Comparison of ENCODE assay signal across 8 mouse cellular contexts in genomic region chr10:127674794-127675522, GRCm38 (mm10). TPM values are rescaled to one million over a fixed set of nuclear protein-coding genes. Genes with fewer than 3 reads are reported as not detected.
DNase-seq lines count a peak whose midpoint lies in the region; ATAC-seq lines count a peak whose summit lies in the region.

No protein-coding gene starts in this region.

- no peak overlapping the region for H3K9ac ChIP-seq in limb, embryonic 11.5 days (ENCODE audit: low read length)
- H3K9ac ChIP-seq in stomach, embryonic 15.5 days = no peak overlapping the region

- no peak overlapping the region for H3K4me2 ChIP-seq in limb, embryonic 11.5 days (ENCODE audit: low read depth, severe bottlenecking)
- H3K4me2 ChIP-seq in stomach, embryonic 15.5 days = no peak overlapping the region

- no peaks in the 10 kb centered on the region for H3K36me3 ChIP-seq in limb, embryonic 11.5 days (ENCODE audit: control insufficient read depth, insufficient read depth, low read length)
- H3K36me3 ChIP-seq in stomach, embryonic 15.5 days = no peaks in the 10 kb centered on the region

- H3K9me3 ChIP-seq in limb, embryonic 11.5 days (ENCODE audit: control insufficient read depth, low read length) = no peaks in the 10 kb centered on the region
- no peaks in the 10 kb centered on the region for H3K9me3 ChIP-seq in stomach, embryonic 15.5 days

- 0 out of 2 replicates have a peak, but pooled peaks cover 3% of the 10 kb centered on the region for H3K4me1 ChIP-seq in limb, embryonic 11.5 days (ENCODE audit: control insufficient read depth, insufficient read depth, low read length)
- H3K4me1 ChIP-seq in stomach, embryonic 15.5 days = peaks cover 7% of the 10 kb centered on the region; the same call in 1 of the 2 replicates

- no peak overlapping the region for H3K4me3 ChIP-seq in limb, embryonic 11.5 days (ENCODE audit: low read depth, low read length)
- no peak overlapping the region for H3K4me3 ChIP-seq in stomach, embryonic 15.5 days (replicated peaks)

- H3K27ac ChIP-seq in limb, embryonic 11.5 days (replicated peaks; ENCODE audit: low read depth, low read length) = no peak overlapping the region
- peak overlapping the region; percentile 77; the same call in 1 of the 2 replicates for H3K27ac ChIP-seq in stomach, embryonic 15.5 days

- DNase-seq in urinary bladder, adult 18-20 months (ENCODE audit: low spot score in 2 of 2) = peak; percentile 63 to 85
- DNase-seq in urinary bladder, postnatal 10 days (ENCODE audit: low spot score) = no peak
- peak; percentile 89 to 90 for DNase-seq in cerebellum, postnatal 10 days
- peak; percentile 59 to 90 for DNase-seq in frontal cortex, postnatal 25 days (ENCODE audit: low spot score in 2 of 2)
- peak; percentile 91 for DNase-seq in kidney, adult 18-20 months
- peak; percentile 77 for DNase-seq in limb, embryonic 11.5 days (ENCODE audit: low spot score)
- peak; percentile 90 for DNase-seq in naive thymus-derived CD4-positive, alpha-beta T cell, adult 2 months (ENCODE audit: low read depth)

- no peak for ATAC-seq in limb, embryonic 11.5 days (ENCODE audit: insufficient number of reproducible peaks, low FRiP score, low TSS enrichment, low read depth)
- no peak for ATAC-seq in stomach, embryonic 15.5 days (ENCODE audit: insufficient read depth, low FRiP score, low read depth)

- no peaks in the 10 kb centered on the region for H3K27me3 ChIP-seq in limb, embryonic 11.5 days (ENCODE audit: control insufficient read depth, insufficient read depth, low read length)
- H3K27me3 ChIP-seq in stomach, embryonic 15.5 days (replicated peaks) = no peaks in the 10 kb centered on the region

- 92% methylated on average over 8 of the region's 8 CpGs for WGBS in limb, embryonic 11.5 days
- WGBS in stomach, embryonic 15.5 days = 82% methylated on average over 8 of the region's 8 CpGs

RNA-seq across cellular contexts. Expression of gene Nab2, which starts 6.6 kb away (rescaled TPM):
- 12.7 and 13.1 TPM in 2 replicates for polyA plus RNA-seq in limb, embryonic 11.5 days (2014; fragmentation: Nextera tagmentation; extraction: Ambion mirVana)
- polyA plus RNA-seq in stomach, embryonic 15.5 days (2015; fragmentation: Nextera tagmentation; extraction: Ambion mirVana) = 10.8 and 13.3 TPM in 2 replicates

RNA-seq across cellular contexts. Expression of gene Nemp1, which starts 8.3 kb away (rescaled TPM):
- 12.5 and 15.0 TPM in 2 replicates for polyA plus RNA-seq in limb, embryonic 11.5 days (2014; fragmentation: Nextera tagmentation; extraction: Ambion mirVana)
- polyA plus RNA-seq in stomach, embryonic 15.5 days (2015; fragmentation: Nextera tagmentation; extraction: Ambion mirVana) = 7.8 and 8.6 TPM in 2 replicates

RNA-seq across cellular contexts. Expression of gene Myo1a, which starts 30.0 kb away (rescaled TPM):
- 0.40 and 0.61 TPM in 2 replicates for polyA plus RNA-seq in limb, embryonic 11.5 days (2014; fragmentation: Nextera tagmentation; extraction: Ambion mirVana)
- polyA plus RNA-seq in stomach, embryonic 15.5 days (2015; fragmentation: Nextera tagmentation; extraction: Ambion mirVana) = 15.3 and 17.1 TPM in 2 replicates

RNA-seq across cellular contexts. Expression of gene Stat6, which starts 32.2 kb away (rescaled TPM):
- polyA plus RNA-seq in limb, embryonic 11.5 days (2014; fragmentation: Nextera tagmentation; extraction: Ambion mirVana) = 5.7 and 7.2 TPM in 2 replicates
- polyA plus RNA-seq in stomach, embryonic 15.5 days (2015; fragmentation: Nextera tagmentation; extraction: Ambion mirVana) = 35.0 and 37.1 TPM in 2 replicates

RNA-seq across cellular contexts. Expression of gene Tac2, which starts 49.3 kb away (rescaled TPM):
- polyA plus RNA-seq in limb, embryonic 11.5 days (2014; fragmentation: Nextera tagmentation; extraction: Ambion mirVana) = 1.9 and 2.9 TPM in 2 replicates
- polyA plus RNA-seq in stomach, embryonic 15.5 days (2015; fragmentation: Nextera tagmentation; extraction: Ambion mirVana) = 2.7 and 4.4 TPM in 2 replicates

Comparison
In these comparisons a context has a peak if more than half of its experiments do, and no peak if none do; other contexts are left out.
1. RNA of gene Myo1a, which starts 30.0 kb away (polyA plus RNA-seq): 15.3 to 17.1 TPM in stomach, embryonic 15.5 days; 0.40 to 0.61 TPM in limb, embryonic 11.5 days; every median in the first group is over 10 times any median in the second.